Mouse (Mus musculus): ENCODE data around the gene Fntb.
"Not testable (repeated sequence)": the region's sequence is repeated elsewhere in the genome, so short reads cannot be mapped to it uniquely, and the experiment has no call there.

The Fntb gene

DNA sequence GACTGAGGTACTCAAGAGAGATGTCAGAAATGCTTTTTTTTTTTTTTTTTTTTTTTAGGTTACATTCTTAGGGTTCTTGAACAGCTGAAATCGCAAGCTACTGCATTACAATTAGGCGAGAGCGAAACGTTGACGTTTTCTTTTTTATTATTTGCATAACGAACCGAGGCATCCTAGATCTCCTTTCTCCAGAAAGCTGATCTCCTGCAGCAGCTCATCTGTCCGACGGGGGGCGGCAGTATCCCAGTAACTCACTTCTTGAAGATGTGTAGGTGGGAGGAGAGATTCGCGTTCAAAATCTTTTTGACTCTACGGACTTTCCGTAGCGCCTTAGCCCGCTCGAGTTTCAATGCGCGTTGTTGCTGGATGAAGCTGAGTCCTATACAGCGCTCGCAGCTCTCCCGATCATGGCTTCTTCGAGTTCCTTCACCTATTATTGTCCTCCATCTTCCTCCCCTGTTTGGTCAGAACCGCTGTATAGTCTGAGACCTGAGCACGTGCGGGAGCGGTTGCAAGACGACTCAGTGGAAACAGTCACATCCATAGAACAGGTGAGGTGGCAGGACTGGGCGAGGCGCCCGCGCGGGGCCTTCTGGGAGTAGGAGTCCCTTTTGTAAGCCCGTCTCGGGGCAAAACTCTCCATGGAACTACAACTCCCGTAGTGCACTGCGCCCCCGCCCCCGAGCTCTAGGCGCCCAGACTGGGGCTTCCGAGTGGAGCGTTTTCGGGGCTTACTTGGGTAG lies 71.9 kb downstream of the Fntb start:
- peak; percentile 99 for DNase-seq (ENCODE audit: low spot score)

DNA sequence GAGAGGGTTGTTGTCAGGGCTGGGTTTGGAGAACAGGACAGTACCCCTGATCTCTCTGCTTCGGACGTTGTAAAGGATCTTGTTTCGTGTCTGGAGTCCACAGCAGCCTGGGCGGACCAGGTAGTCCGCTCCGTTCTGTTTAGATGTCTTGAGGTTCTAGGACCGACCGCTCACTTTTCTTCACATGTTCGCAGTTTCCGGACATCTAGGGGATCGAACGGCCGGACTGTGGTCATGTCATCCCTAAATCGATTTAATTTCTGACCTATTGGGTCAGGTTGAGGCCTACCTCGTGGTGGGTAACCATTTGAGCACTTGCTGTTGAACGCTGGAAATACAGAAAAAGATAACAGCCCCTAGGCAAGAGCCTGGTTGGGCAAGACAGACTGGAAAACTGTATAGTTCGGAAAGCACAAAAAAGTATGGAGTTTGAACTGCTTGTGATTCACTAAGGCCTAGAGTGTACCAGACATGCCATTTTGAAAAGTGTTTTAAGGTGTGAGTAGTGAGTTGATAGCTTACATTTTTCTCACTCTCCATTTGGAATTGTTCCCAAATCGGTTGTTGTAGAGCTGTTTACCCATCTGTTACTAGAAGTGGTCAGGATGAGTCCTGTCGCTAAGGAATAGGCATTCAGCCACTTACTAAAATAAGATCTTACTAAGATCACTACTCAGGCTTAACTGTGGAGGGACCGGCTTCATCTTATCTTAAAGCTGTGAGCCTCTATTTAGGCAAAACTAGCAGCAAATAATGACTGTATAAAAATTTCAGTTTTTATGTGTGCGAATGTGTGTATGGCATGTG lies 72.7 kb downstream of the Fntb start:
- no peak for DNase-seq (ENCODE audit: low spot score)

DNA sequence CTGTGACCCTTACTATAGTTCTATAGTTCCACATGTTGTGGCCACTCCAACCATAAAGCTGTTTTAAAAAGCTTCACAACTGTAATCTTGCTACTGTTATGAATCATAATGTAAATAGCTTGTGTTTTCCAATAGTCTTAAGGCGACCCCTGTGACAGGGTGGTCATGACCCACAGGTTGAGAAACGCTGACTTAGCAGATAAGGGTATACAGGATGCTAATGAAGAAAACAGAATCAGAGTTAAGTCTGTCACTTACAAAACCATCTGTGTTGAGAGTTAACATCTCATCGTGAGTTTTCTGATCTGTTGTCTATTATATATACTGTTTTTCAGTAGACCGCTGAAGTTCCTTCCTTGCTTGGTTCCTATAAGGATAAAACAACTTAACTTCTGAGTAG lies 73.9 kb downstream of the Fntb start:
- DNase-seq (ENCODE audit: low spot score), result no peak

DNA sequence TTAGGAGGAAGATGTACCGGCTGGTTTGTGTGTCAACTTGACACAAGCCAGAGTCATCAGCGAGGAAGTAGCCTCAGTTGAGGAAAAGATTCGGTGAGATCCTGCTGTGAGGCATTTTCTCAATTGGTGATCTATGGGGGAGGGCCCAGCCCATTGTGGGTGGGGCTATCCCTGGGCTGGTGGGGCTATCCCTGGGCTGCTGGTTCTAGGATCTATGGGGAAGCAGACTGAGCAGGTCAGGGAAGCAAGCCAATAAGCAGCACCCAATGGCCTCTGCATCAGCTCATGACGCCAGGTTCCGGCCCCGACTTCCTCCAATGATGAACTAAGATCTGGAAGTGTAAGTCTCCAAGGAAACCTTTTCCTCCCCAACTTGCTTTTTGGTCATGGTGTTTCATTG lies 74.7 kb downstream of the Fntb start:
- DNase-seq (ENCODE audit: low spot score), result no peak

DNA sequence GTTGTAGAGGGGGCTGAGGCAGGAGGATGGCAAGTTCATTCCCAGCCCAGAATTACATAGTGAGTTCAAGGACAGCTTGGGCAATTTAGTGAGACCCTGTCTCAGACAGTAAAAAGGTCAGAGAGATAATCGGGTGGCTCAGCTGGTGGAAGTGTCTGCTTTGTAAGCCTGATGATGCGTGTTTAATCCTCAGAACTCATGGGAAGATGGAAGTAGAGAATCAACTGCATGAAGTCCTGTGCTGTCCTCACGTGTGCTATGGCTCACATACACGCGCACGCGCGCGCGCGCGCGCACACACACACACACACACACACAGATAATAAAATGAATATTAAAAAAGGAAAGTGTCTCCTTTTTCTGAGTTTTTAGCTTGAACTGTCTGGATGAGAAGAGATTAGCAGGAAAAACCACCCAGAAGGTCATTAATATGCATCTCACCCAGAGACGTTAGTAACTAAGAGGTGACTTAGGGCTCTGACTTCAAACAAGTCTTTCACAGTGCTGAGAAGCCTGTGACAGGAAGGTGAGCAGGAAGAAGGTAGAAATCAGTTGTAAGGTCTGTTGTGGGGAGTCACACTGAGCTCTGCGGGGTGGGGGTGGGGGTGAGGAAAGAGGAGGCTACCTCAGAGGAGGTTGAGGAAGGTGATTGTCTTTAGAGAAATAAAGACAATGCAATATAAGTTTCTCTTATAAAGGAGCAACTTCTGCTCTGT lies 79.1 kb downstream of the Fntb start:
- DNase-seq (ENCODE audit: low spot score), result no peak

DNA sequence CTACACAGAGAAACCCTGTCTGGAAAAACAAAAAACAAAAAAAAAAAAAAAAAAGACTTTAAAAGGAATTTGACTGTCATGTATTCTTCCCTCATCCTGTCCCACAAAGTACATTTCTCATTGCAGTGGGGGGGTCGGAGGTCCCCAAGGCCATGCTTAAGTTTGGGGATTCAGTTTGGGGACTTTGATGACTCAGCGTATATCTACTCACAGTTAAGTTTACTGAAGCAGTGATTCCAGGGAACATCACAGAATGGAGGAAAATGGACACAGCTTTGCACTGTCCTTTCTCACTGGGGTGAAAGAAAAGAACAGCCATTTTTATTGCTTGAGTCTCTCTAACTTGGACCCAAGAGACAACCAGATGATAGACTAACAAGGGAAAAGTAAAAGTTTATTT lies 87.0 kb downstream of the Fntb start:
- DNase-seq (ENCODE audit: low spot score), result no peak

DNA sequence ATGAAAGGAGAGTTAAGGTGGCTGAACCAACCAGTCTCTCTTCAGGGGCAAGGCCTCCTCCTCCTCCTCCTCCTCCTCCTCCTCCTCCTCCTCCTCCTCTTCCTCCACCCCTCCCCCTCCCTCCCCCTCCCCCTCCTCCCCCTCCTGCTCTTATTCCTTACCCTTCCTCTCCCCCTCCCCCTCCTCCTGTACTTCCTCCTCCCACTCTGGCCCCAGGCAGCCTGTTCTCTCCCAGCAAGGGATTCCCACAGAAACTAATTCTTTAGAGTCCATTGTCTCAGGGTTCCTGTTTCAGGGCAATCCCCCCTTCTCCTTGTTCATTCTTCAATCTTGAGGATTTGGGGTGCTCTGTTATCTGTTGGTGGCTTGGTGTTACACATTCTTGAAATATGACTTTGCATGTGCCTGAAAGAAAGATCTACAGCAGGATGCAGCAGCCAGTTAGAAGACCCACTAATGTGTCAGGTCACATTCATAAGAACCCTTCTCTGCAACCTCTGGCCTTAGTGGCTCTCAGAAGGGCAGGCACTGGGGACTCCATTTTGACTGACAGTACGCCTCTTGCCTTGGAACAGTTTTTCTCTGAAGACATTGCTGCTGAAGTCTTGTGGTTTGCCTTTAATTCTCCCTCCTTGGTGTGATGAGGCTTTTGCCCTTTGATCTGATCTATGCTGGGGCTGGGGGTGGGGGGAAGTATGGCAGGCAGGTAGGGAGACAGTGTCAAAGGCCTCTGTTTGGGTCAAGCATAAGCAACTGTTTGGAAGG lies 88.2 kb downstream of the Fntb start:
- DNase-seq (ENCODE audit: low spot score), result no peak

DNA sequence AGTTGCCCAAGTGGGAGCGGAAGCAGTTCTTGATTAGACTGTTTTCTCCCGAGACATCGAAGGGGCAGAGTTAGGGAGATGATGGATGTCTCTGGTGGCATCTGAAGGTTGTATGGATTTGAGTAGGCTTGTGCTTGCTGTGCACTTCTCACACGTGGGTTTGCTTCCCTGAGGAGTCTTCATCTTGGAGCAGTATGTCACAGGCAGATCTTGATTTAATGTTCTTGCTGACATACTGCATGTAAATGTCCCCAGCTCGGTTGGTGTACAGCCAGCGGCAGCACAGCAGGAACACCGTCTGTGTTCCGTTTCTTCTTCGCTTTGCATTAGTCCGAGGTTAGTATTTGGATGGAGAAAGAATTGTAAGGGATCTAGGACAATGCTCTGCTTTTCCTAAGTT lies 91.7 kb downstream of the Fntb start:
- DNase-seq (ENCODE audit: low spot score), result no peak

DNA sequence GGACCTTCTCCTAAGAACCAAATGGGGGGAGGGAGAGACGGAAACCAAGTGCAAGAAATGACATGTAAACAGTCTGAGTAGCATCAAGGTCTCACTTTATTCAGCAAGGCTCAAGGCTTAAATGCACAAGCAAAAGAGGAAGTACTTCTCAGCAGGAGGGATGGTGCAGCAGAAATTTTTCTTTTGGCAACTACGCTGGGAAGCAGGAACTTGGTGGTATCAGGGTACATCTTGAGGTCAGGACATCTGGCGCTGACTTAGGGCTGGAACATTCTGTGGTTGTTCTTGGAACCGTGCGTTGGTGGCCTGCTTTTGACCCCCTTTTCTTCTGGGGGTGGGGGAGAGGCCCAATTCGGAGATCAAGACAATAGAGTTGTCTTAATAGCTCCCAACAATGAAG lies 93.4 kb downstream of the Fntb start:
- not testable (repeated sequence) for DNase-seq (ENCODE audit: low spot score)

DNA sequence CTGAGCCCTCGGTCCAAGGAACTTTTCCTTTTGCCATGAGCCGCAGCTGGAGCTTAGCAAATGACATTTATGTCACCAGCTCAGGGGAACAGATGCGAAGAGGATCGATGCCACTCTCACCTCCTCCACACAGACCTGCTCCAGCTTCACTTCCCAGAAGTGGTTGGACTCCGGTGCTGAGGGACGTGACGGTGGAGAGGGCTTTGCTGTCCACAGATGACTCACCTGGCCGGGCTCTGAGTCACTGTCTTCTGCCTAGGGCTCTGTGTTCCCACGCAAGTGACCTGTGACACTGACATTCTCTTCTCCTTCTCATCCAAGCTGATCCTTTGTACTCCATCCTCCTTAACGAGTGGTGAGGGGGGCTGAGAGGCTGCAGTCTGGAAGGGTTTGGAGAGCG lies 98.3 kb downstream of the Fntb start:
- DNase-seq (ENCODE audit: low spot score), result no peak

DNA sequence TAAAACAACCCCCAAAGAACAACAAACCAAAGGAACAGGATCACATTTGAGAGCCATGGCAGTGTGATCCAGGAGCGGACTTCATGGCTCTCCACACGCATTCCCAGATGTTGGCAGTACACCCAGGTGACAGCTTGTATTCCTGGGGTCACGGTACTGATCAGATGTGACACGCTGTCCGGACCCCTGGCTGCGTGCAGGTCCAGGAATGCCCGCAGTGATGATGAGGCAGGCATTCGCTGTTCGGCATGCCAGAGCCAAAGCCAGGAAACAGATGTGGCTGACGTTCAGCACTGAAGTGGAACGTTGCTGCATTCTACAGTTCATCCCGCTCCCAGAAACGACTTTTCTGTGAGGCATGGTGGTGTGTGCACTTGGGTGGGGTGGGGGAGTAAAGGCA lies 99.9 kb downstream of the Fntb start:
- no peak for DNase-seq (ENCODE audit: low spot score)

DNA sequence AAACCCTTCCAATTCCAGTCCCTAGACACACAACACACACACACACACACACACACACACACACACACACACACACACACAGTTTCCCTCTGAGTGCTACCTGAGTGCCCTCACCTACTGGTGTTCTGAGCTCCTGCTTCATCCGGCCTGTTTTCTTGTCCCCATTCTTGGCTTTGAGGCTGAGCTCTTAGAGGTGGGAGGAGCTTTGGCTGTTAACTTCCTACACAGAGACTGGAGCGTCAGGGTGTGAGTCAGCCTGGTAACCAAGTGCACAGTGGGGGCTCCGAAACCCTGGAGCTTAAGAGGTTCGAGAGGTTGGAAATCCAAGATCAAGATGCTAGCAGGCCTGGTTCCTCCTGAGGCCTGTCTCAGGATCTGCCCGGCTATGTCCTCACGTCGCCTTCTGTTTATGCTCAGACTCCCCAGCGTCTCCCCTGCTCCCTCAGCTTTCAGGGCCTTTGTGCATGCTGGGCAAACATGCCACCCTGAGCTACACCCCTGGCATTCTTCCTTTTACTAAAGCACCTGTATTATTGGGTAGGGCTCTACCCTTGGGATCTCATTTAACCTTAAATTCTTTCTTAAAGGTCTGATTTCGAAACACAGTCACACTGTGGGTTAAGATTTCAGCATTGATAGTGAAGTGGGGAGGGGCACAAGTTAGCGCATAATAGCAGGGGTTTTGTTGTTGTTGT lies 102.3 kb downstream of the Fntb start:
- no peak for DNase-seq (ENCODE audit: low spot score)

DNA sequence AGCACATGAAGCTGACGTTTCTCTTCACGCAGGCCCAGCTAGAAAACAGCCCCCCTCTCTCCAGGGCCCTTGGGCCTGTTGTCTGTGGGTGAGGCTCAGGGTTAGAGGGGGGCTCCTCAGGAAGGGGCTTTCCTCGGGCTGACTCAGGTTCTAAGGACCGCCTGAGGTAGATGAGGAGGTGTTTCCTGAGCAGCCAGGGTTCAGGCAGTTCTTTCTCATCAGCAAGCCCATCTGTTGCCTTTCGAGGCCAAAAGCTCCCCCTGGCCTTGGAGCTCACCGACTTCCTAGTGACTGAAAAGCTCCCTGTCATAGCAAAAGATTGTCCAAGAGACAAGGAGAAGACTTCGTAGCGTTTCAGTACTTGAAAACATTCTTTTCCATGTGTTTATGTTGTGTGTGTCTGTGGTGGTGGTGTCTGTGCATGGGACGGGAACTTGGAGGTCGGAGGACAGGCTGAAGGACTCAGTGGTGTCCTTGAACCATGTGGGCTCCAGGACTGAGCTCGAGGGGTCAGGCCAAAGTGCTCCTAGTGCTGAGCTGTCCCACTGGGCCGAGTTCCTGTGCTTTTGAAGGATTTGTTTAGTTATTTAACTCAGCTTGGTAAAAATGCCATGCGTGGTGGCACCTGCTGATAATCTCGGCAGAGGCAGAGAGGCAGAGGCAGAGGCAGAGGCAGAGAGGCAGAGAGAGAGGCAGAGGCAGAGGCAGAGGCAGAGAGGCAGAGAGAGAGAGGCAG lies 103.2 kb downstream of the Fntb start:
- DNase-seq (ENCODE audit: low spot score), result no peak

DNA sequence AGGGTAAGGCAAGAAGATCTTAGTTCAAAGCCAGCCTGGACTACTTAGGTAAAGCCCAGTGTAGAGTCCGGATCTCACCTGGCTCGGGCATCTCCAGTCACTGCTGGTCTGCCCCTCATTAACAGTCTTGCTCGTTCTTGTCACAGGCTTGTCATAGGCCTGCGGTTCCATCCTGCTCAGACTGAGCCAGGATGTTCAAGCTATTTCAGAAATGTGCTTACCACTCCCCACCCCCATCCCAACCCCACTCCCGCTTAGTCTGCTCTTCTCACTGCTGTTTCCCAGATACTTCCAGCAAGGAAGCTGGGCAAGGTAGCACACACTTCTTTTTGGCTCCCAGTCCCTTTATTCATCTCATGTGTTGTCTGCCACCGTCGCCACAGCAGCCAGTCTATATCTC lies 104.2 kb downstream of the Fntb start:
- DNase-seq (ENCODE audit: low spot score), result no peak

DNA sequence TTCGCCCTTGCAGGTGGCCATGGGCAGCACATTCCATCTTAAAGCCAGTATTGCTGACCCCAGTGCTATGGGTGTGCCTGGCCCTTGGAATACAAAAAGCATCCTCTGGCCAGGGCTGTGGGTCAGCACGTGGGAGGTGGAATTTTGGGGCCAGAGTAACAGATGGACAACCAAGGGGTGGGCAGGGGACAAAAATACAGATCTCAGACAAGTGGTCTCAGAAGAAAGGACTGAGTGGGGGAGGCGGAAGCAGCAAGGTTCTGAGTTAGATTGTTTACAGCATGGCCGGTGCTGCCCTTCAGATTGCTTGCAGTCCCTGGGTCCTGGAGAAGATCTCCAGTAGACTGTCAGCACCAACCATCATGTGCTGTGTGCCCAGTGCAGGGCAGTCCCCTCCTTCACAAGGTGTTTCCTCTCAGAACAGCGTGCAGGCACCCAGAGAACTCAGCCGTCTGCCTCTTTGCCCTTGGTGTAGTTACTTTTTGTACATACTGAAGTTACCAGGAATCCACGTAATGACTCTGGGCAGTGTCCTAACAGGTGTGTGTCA lies 107.5 kb downstream of the Fntb start:
- DNase-seq (ENCODE audit: low spot score), result no peak

DNA sequence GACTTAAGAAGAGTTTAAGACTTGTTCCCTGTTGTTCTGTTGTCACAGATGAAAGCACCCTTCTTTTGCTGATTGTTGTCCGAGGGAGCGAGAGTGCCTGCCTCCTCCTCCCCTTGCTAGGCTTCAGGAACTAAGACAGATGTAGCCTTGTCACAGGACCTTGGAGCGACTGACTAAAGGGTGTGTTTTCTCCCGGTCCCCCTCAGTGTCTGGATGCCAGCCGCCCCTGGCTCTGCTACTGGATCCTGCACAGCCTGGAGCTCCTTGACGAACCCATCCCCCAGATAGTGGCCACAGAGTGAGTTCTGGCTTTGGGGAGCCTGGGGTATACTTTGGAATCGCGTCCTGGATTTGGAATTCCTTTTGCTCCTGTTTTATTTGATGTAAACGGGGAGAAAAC lies 109.4 kb downstream of the Fntb start:
- no peak for DNase-seq (ENCODE audit: low spot score)

DNA sequence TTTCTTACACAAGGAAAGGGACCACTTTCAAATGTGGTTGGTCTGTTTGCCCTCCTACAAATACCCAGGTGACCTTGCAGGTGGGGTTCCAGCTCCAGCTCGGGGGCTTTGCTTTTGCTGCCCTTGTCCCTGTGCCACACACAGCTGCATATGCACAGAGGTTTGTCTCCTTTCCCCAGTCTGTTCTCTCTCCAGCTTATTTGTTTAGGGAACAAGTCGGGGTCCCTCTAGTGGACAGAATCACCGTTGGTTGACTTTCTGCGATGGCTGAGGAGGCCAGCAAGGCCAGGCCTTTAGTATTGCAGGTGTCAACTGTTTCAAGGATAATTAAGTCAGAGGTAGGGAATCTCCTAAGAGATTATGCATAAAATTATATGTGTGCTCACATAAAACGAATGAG lies 113.9 kb downstream of the Fntb start:
- peak; percentile 77 for DNase-seq (ENCODE audit: low spot score)

DNA sequence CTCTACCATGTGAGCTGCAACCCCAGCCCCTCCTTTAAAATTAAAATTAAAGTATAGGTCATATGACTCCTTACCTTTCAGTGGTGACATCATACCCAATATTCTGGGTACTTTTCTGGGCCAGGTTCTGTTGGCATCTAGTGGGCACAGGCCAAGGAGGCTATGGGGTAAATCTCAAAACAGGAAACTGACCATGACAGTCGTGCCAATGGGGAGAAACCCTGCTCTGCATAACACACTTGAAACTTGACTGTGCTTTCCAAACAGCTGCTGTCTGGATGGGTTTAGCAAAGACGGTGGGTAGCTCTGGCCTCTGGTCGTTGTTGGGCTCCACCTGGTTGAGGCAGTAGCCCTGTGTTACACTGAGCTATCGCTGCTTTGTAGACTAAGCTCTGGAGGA lies 114.7 kb downstream of the Fntb start:
- no peak for DNase-seq (ENCODE audit: low spot score)

DNA sequence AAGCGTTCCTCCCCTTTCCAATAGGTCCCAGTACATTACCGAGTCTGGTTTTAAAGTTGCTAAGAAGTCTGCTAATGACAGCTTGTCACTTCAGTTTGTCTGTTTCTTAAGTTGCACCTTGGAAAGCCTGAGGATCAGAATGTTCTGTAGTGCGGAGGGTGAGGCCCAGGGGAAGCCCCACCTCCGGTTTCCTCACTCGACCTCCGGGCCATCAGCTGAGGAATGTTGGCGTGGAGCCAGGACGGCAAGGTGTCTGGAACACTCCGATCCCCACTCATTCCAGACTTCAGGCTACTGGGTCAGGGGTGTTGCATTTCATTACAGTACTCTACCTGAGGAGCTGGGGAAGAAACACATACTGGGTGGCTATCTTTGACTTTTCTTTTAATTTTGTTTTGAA lies 118.4 kb downstream of the Fntb start:
- no peak for DNase-seq (ENCODE audit: low spot score)

DNA sequence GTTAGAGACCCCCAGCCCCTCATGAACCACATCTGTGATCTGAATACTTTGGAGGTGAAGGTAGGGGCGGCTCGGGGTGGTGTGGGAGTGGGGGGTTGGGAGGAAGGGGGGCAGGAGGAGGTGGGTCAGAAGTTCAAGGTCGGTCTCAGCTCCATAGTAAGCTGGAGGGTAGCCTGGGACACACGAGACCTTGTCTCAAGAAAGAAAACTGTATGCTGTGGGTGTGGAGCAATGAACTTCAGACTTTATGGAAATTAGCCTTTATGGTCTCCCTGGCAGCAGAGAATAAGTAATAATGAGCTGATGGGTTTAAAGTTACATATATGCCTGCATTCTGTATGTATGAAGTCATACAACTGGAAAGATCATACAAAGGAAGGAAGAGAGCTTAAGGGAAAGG lies 119.7 kb downstream of the Fntb start:
- DNase-seq (ENCODE audit: low spot score), result no peak

DNA sequence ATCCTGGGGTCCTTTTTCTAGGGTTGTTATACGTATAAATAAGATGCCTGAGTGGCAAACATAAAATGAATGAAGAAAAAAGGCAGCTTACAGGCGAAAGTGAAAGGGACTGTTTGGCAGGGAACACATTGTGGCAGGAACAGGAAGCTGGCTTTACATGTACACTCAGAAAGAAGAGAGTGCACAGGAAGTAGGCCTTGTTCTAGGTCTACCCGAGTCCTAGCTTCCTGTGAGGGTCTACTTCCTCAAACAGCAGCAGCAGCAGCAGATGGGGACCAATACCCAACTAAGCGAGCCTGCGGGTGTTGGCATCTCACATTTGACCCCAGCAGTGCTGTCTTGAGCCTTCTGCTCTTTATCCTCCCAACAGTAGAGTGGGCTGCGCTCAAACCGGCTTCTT lies 121.4 kb downstream of the Fntb start:
- no peak for DNase-seq (ENCODE audit: low spot score)
